Mouse (Mus musculus) layer of hippocampus, adult 2 months (tissue): ENCODE measurements around the gene Foxc1. TPM values are rescaled to one million over a fixed set of nuclear protein-coding genes. Genes with fewer than 3 reads are reported as not detected.

Source experiments
- DNase-seq, 2 experiments: peaks; one replicate each; pipeline ENCODE4 v3.0.0; 2022; ENCODE audit warnings: low spot score in 2 of 2
- H3K27ac ChIP-seq: fragments of 200-600 bp; 2 replicates; pipeline ENCODE4 v1.8.1; 2022
- H3K4me3 ChIP-seq: fragments of 200-600 bp; 2 replicates; pipeline ENCODE4 v1.8.1; 2022; ENCODE audit warnings: mild to moderate bottlenecking
- CTCF ChIP-seq: fragments of 200-600 bp; conservative IDR thresholded peaks from 2 replicates; pipeline ENCODE4 v1.8.1; 2022; ENCODE audit warnings: antibody characterized with exemption, mild to moderate bottlenecking, moderate library complexity
- total RNA-seq, 2 experiments: library from RNA; stranded (reverse); gene quantifications; 2 replicates each; pipeline ENCODE4 v1.2.3; 2021

The Foxc1 gene
- total RNA-seq, 2 experiments from 2014 or later, result 4.2 to 5.2 TPM

- DNase-seq, result no peak
- no peak overlapping the region for H3K27ac ChIP-seq
- H3K4me3 ChIP-seq, result no peak overlapping the region
- no peak for TF ChIP-seq CTCF
Measured at GRCm38 (mm10) chr13:31825180-31825579, 18.7 kb downstream of the Foxc1 start.

GRCm38 (mm10) chr13:31827160-31827559 lies 20.7 kb downstream of the Foxc1 start:
- Histone ChIP-seq H3K27ac (no peak overlapping the region), H3K4me3 (no peak overlapping the region)
- TF ChIP-seq CTCF, result no peak
- DNase-seq, result no peak

GRCm38 (mm10) chr13:31827820-31828332 lies 21.4 kb downstream of the Foxc1 start:
- Histone ChIP-seq H3K27ac (no peak overlapping the region), H3K4me3 (no peak overlapping the region)
- TF ChIP-seq CTCF, result peak; percentile 63
- DNase-seq, result no peak

- no peak for DNase-seq
- H3K27ac ChIP-seq, result no peak overlapping the region
- H3K4me3 ChIP-seq, result no peak overlapping the region
- no peak for TF ChIP-seq CTCF
Measured at GRCm38 (mm10) chr13:31828446-31828845, 22.0 kb downstream of the Foxc1 start.

GRCm38 (mm10) chr13:31830332-31830731 lies 23.9 kb downstream of the Foxc1 start:
- no peak for DNase-seq
- Histone ChIP-seq H3K4me3 (no peak overlapping the region), H3K27ac (peak overlapping the region; percentile 19; the same call in 1 of the 2 replicates)
- TF ChIP-seq CTCF, result 0 out of 2 replicates have a peak, but pooled peaks have one; percentile 8

- Histone ChIP-seq H3K27ac (no peak overlapping the region), H3K4me3 (no peak overlapping the region)
- TF ChIP-seq CTCF, result no peak
- no peak for DNase-seq
Measured at GRCm38 (mm10) chr13:31835802-31836201, 29.4 kb downstream of the Foxc1 start.

GRCm38 (mm10) chr13:31849258-31849971 lies 43.0 kb downstream of the Foxc1 start:
- no peak overlapping the region for H3K4me3 ChIP-seq
- no peak for DNase-seq
- no peak overlapping the region for H3K27ac ChIP-seq
- TF ChIP-seq CTCF, result no peak

GRCm38 (mm10) chr13:31853564-31853963 lies 47.1 kb downstream of the Foxc1 start:
- no peak for DNase-seq
- no peak for TF ChIP-seq CTCF
- Histone ChIP-seq H3K27ac (no peak overlapping the region), H3K4me3 (no peak overlapping the region)

- DNase-seq, result no peak
- H3K27ac ChIP-seq, result no peak overlapping the region
- TF ChIP-seq CTCF, result no peak
- no peak overlapping the region for H3K4me3 ChIP-seq
Measured at GRCm38 (mm10) chr13:31854000-31854399, 47.6 kb downstream of the Foxc1 start.

GRCm38 (mm10) chr13:31860200-31860599 lies 53.8 kb downstream of the Foxc1 start:
- DNase-seq, result no peak
- TF ChIP-seq CTCF, result no peak
- no peak overlapping the region for H3K4me3 ChIP-seq
- no peak overlapping the region for H3K27ac ChIP-seq

Other genes with a start within 250 kb of the Foxc1 start
- gene A530084C06Rik, start 247.3 kb upstream of the Foxc1 start, total RNA-seq, result under 1 TPM; 0.67 to 0.71 TPM
- 1 to 10 TPM; 4.7 to 5.5 TPM for gene Foxf2, start 180.8 kb upstream of the Foxc1 start, total RNA-seq